ENCODE assay signal across 13 mouse cellular contexts in the genomic region with DNA sequence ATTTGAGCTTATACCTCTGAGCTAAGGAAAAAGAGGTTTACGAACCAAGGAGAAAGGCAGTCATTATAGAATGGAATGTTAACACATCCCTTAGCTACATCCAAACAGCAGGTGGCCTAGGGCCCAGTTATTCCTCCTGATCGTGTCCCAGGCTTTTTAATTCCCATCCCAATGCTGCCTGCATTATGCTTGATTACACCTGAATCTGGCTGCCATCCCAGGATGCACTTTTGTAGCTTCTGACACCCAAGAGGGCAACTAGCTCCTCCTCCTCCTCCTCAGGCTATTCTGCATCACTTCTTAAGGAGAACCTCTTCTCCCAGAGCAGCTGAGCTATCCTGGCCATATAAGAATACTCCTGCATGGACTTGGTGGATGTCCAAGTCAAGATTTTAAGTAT.
"Had no signal": no experiment of that assay in that cellular context is flagged by ENCODE, and none has a peak within 500 bp of the region (broad histone marks: within the 10 kb centered on the region; RNA-seq: fewer than 3 reads in every experiment).

No protein-coding gene starts in this region.

- H3K9ac ChIP-seq: liver, embryonic 14.5 days; neural tube, embryonic 13.5 days had no signal

- ATAC-seq: lung, postnatal 0 days had no signal

- H3K4me2 ChIP-seq: neural tube, embryonic 13.5 days had no signal

- H3K4me3 ChIP-seq: neural tube, embryonic 13.5 days had no signal

- H3K36me3 ChIP-seq: neural tube, embryonic 13.5 days had no signal

- DNase-seq: kidney, adult 8-10 months; kidney, postnatal 36 days; layer of hippocampus, adult 9-11 months; layer of hippocampus, postnatal 36 days; lung, adult 18-20 months; lung, postnatal 36 days; midbrain, embryonic 14.5 days; right cerebral cortex, adult 18-20 months; right cerebral cortex, postnatal 25 days; thymus, postnatal 36 days had no signal

- H3K27ac ChIP-seq: liver, embryonic 14.5 days; neural tube, embryonic 13.5 days had no signal

- H3K4me1 ChIP-seq: neural tube, embryonic 13.5 days had no signal

- H3K27me3 ChIP-seq: neural tube, embryonic 13.5 days had no signal

- H3K9me3 ChIP-seq: neural tube, embryonic 13.5 days had no signal
